Mouse (Mus musculus) E14TG2a.4 (cell line): Measurements from ENCODE around the gene Plekhm3.

Experiments
- CTCF ChIP-seq: conservative IDR thresholded peaks from 2 replicates; pipeline ENCODE4 v1.5.1; 2014; ENCODE audit warnings: low read length
- POU5F1 ChIP-seq: IDR thresholded peaks from 2 replicates; pipeline ENCODE4 v1.6.1; 2014; ENCODE audit warnings: low read length, borderline replicate concordance

DNA sequence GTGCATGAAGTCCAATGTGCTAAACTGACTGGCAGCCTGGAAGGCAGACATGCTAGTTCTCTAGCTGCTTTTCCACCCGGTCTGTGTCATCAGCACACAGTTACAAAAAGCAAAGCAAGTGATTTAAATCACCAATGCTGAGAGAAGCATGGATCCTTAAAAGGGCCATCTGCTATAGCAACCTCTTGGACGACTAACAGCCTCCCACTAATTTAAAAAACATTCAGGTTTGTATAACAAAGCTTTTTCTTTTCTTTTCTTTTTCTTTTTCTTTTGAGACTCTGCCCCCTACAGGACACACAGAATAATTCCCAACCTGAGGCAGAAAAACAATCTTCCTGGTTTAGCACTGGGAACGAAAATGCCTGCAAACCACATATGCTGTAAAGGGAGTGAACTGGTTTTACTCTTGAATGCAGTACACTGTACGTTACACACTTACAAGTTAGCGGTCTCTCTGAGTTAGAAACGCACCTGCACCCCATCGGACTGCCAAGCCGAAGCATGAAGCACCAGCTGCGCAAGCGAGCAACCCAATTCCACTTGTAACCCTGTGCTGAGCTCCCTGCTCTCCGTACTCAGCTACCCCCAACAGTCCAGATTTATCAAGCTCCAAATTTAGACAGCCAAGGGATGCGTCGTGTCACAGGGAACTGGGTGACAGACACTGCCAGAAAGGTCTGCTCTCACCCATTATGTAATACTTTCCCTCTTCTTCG, 37.7 kb downstream of the Plekhm3 start:
- TF ChIP-seq CTCF (peak; percentile 73), POU5F1 (no peak)
